Mouse (Mus musculus): ENCODE measurements around the gene Rasgrp3.

- TF ChIP-seq CTCF (IDR thresholded peaks at IDR 0.05; ENCODE audit: low read depth, low read length), result no peak
- TF ChIP-seq EP300 (IDR thresholded peaks at IDR 0.05; ENCODE audit: insufficient read depth, low read depth, low read length), result no peak
- no peak for TF ChIP-seq POLR2A (IDR thresholded peaks at IDR 0.05; ENCODE audit: insufficient read depth, low read length)
Measured at GRCm38 (mm10) chr17:75438162-75438561, 2.5 kb downstream of the Rasgrp3 start.
